Mouse (Mus musculus) hindbrain, embryonic 14.5 days (tissue): ENCODE results near the gene Pkd1. TPM values are rescaled to one million over a fixed set of nuclear protein-coding genes. Genes with fewer than 3 reads are reported as not detected.

Source experiments
- ATAC-seq: fragments of 200-750 bp; cut with Nextera tagmentation; 2 replicates; pipeline ENCODE4 v1.8.0; 2017; ENCODE audit warnings: moderate number of reproducible peaks, mild to moderate bottlenecking, moderate TSS enrichment, moderate library complexity; ENCODE audit not compliant: low FRiP score
- DNase-seq: peaks from one replicate; pipeline ENCODE4 v3.0.0-alpha.2; 2015; ENCODE audit warnings: low spot score
- H3K27ac ChIP-seq: fragments of 300-500 bp; sonication (generic); 2 replicates; pipeline ENCODE4 v1.5.1; 2014; ENCODE audit warnings: mild to moderate bottlenecking, moderate library complexity
- H3K27me3 ChIP-seq: fragments of 300-500 bp; sonication (generic); 2 replicates; pipeline ENCODE4 v1.6.1; 2014; ENCODE audit warnings: mild to moderate bottlenecking, low read length, mixed read lengths; ENCODE audit not compliant: control insufficient read depth, insufficient read depth
- H3K36me3 ChIP-seq: fragments of 300-500 bp; sonication (generic); replicated peaks from 2 replicates; pipeline ENCODE4 v1.6.1; 2014; ENCODE audit not compliant: control insufficient read depth, insufficient read depth
- H3K4me1 ChIP-seq: fragments of 300-500 bp; sonication (generic); replicated peaks from 2 replicates; pipeline ENCODE4 v1.6.1; 2014; ENCODE audit warnings: antibody characterized with exemption, low read length, mixed read lengths; ENCODE audit not compliant: control insufficient read depth, insufficient read depth
- H3K4me2 ChIP-seq: fragments of 300-500 bp; sonication (generic); replicated peaks from 2 replicates; pipeline ENCODE4 v1.6.1; 2014; ENCODE audit warnings: mild to moderate bottlenecking, moderate library complexity
- H3K4me3 ChIP-seq: fragments of 300-500 bp; sonication (generic); replicated peaks from 2 replicates; pipeline ENCODE4 v1.5.1; 2014; ENCODE audit warnings: mild to moderate bottlenecking, low read length
- H3K9ac ChIP-seq: fragments of 300-500 bp; sonication (generic); 2 replicates; pipeline ENCODE4 v1.6.1; 2014
- H3K9me3 ChIP-seq: fragments of 300-500 bp; sonication (generic); 2 replicates; pipeline ENCODE4 v1.6.1; 2016; ENCODE audit warnings: low read length; ENCODE audit not compliant: control insufficient read depth
- WGBS: fragments of 180-500 bp; shearing (Covaris S2); extraction: QIAGEN DNeasy Blood & Tissue Kit; methylation state at CpG from one replicate; pipeline ENCODE4 v1.1.7; 2014; 5-methylcytosine and 5-hydroxymethylcytosine counted together
- polyA plus RNA-seq: library from polyadenylated mRNA; unstranded; fragments of >200 nt; fragmentation: Nextera tagmentation; extraction: Ambion mirVana; gene quantifications from 2 replicates; pipeline ENCODE4 v1.2.1, GENCODE M21; 2014

The Pkd1 gene
- polyA plus RNA-seq, 1 experiment from 2014 or later = 30.4 TPM

DNA sequence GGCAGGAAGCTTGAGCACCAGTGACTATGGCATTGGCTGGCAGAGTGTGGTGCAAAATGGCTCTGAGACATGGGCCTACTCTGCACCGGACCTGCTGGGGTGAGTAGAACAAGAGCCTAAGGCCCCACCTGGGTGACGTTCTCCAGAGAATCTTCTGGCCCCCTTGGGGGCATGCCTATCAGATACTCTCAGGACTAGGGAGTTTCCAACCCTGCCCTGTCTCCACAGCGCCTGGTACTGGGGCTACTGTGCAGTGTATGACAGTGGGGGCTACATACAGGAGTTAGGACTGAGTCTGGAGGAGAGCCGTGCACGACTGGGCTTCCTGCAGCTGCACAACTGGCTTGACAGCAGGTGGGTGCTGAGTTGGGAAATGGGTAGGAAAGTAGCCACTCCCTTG, 43.6 kb downstream of the Pkd1 start:
- WGBS = 85% methylated on average over 5 of the region's 5 CpGs

DNA sequence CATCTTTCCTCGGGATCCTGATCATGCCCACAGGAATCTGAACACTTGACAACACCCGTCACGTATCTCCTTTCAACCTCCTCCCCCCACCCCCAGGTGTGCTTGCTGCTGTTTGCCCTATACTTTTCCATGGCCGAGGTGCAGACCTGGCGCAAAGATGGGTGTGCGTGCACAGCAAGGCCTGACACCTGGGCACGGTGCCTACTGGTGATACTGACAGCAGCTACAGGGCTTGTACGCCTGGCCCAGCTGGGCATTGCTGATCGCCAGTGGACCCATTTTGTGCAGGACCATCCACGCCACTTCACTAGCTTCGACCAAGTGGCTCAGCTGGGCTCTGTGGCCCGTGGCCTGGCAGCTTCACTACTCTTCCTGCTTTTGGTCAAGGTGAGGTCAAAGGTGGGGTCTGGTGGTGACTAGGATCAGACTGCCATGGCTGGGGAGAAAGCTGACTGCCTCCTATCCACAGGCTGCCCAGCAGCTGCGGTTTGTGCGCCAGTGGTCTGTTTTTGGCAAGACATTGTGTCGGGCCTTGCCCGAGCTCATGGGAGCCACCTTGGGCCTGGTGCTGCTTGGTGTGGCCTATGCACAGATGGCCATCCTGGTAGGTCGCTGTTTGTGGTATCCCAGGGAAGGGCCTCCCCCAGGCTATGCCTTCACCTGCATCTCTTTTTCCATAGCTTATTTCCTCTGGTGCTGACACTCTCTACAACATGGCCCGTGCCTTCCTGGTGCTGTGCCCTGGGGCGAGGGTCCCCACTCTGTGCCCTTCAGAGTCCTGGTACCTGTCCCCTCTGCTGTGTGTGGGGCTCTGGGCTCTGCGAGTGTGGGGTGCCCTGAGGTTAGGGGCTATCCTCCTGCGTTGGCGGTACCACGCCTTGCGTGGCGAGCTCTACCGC, 44.6 kb downstream of the Pkd1 start:
- H3K27ac ChIP-seq = no peak overlapping the region
- H3K4me1 ChIP-seq = no peaks in the 10 kb centered on the region
- peaks cover 98% of the 10 kb centered on the region for H3K36me3 ChIP-seq
- WGBS = 96% methylated on average over 26 of the region's 26 CpGs
- H3K4me3 ChIP-seq = no peak overlapping the region
- no peak overlapping the region for H3K9ac ChIP-seq
- ATAC-seq (no peak), DNase-seq (no peak)
- H3K4me2 ChIP-seq = no peak overlapping the region
- no peaks in the 10 kb centered on the region for H3K9me3 ChIP-seq
- H3K27me3 ChIP-seq = no peaks in the 10 kb centered on the region

More for the DNA sequence above, 43.6 kb downstream of the Pkd1 start:
- Histone ChIP-seq H3K4me3 (no peak overlapping the region), H3K4me2 (no peak overlapping the region), H3K27ac (no peak overlapping the region), H3K27me3 (no peaks in the 10 kb centered on the region), H3K9ac (no peak overlapping the region), H3K9me3 (no peaks in the 10 kb centered on the region), H3K4me1 (no peaks in the 10 kb centered on the region), H3K36me3 (peaks cover 95% of the 10 kb centered on the region)
- no peak for DNase-seq
- ATAC-seq = no peak

DNA sequence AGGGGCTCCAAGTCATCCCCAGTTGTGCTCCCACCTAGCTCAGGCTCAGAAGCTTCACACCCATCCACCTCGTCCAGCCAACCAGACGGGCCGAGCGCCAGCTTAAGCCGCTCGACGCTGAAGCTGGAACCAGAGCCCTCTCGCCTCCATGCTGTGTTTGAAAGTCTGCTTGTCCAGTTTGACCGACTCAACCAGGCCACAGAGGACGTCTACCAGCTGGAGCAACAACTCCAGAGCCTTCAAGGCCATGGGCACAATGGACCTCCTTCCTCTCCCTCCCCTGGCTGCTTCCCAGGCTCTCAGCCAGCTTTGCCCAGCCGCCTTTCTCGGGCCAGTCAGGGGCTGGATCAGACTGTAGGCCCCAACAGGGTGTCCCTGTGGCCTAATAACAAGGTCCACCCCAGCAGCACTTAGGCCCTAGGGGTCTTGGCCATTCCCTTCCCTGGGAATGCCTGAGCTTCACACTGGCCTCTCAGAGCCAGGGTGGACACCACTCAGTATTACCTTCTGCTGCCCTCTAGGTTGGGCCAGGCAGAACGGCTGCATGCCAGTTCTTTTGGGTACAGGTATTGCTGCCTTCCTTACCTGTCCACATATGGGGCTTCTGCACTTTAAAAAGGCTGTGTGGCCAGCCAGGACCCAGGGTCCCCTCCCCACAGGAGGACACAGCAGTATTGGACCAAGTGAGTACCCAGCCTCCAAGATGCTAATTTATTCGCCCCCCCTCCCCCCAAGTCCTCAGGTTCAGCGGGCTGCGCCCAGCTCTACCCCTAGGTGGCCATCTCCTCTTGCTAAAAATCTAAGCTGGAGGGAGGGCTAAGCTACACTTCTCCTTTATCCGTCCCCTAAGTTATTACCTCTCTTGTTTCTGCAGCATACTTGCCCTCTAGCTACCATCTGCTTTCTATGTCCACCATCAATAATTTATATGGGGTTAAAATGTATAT, 45.8 kb downstream of the Pkd1 start:
- H3K27ac ChIP-seq = no peak overlapping the region
- no peak overlapping the region for H3K9ac ChIP-seq
- peaks cover 100% of the 10 kb centered on the region for H3K36me3 ChIP-seq
- H3K4me1 ChIP-seq = no peaks in the 10 kb centered on the region
- no peak overlapping the region for H3K4me3 ChIP-seq
- no peak for DNase-seq
- no peaks in the 10 kb centered on the region for H3K27me3 ChIP-seq
- ATAC-seq = no peak
- no peak overlapping the region for H3K4me2 ChIP-seq
- 73% methylated on average over 17 of the region's 17 CpGs for WGBS
- H3K9me3 ChIP-seq = no peaks in the 10 kb centered on the region

GRCm38 (mm10) chr17:24596073-24596466, 46.4 kb downstream of the Pkd1 start:
- Histone ChIP-seq H3K9me3 (no peaks in the 10 kb centered on the region), H3K4me3 (no peak overlapping the region), H3K27me3 (no peaks in the 10 kb centered on the region), H3K4me1 (no peaks in the 10 kb centered on the region), H3K36me3 (peaks cover 100% of the 10 kb centered on the region), H3K4me2 (no peak overlapping the region), H3K9ac (no peak overlapping the region), H3K27ac (no peak overlapping the region)
- ATAC-seq (no peak), DNase-seq (no peak)
- 91% methylated on average over 5 of the region's 5 CpGs for WGBS

DNA sequence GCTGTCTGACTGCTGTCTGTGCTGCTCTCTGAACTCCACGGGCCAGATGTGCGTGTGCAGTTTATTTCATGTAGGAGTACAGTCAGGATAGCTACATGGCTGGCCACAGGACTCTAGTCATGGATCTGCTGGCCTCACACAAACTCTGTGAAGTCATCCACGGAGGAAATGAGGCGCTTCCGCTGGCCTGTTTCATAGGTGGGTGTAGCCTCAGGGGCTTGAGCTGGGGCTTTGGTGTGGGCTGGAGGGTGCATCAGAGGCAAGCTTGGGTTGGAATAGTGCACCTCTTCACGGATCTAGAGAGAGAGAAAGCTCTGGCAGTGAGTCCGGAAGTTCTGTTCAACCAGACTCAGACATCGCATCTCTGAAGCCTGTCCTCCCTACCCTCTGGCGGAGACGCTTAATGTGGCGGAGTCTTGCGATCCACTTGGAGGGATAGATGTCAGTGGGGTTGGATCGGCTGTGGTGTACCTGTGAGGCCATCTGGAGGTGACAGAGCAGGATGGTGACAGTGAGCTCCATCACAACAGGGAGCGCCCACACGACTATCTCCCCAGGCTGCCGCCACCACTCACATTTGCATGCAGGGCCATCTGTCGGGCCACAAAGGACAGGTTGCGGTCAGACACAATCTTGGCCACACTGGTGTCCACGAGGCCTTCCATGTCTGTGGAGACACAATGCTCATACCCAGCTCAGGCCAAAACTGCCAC, 47.0 kb downstream of the Pkd1 start:
- Histone ChIP-seq H3K27me3 (no peaks in the 10 kb centered on the region), H3K4me3 (no peak overlapping the region), H3K9me3 (no peaks in the 10 kb centered on the region), H3K9ac (no peak overlapping the region), H3K4me1 (no peaks in the 10 kb centered on the region), H3K27ac (no peak overlapping the region), H3K36me3 (peaks cover 100% of the 10 kb centered on the region), H3K4me2 (no peak overlapping the region)
- ATAC-seq (no peak), DNase-seq (no peak)
- WGBS = 93% methylated on average over 19 of the region's 19 CpGs

- H3K9me3 ChIP-seq = no peaks in the 10 kb centered on the region
- DNase-seq = no peak
- no peak overlapping the region for H3K9ac ChIP-seq
- peaks cover 99% of the 10 kb centered on the region for H3K36me3 ChIP-seq
- H3K4me1 ChIP-seq = no peaks in the 10 kb centered on the region
- ATAC-seq = no peak
- H3K4me3 ChIP-seq = no peak overlapping the region
- no peaks in the 10 kb centered on the region for H3K27me3 ChIP-seq
- WGBS = 98% methylated on average over 3 of the region's 3 CpGs
- no peak overlapping the region for H3K27ac ChIP-seq
- H3K4me2 ChIP-seq = no peak overlapping the region
Observed at GRCm38 (mm10) chr17:24597989-24598388, 48.4 kb downstream of the Pkd1 start.

- H3K36me3 ChIP-seq = peaks cover 97% of the 10 kb centered on the region
- ATAC-seq (no peak), DNase-seq (no peak)
- no peak overlapping the region for H3K4me3 ChIP-seq
- no peak overlapping the region for H3K27ac ChIP-seq
- H3K9ac ChIP-seq = no peak overlapping the region
- H3K4me1 ChIP-seq = no peaks in the 10 kb centered on the region
- no peaks in the 10 kb centered on the region for H3K27me3 ChIP-seq
- H3K4me2 ChIP-seq = no peak overlapping the region
- H3K9me3 ChIP-seq = no peaks in the 10 kb centered on the region
- WGBS = 93% methylated on average over 4 of the region's 4 CpGs
Observed at GRCm38 (mm10) chr17:24600502-24600901, 50.9 kb downstream of the Pkd1 start.

DNA sequence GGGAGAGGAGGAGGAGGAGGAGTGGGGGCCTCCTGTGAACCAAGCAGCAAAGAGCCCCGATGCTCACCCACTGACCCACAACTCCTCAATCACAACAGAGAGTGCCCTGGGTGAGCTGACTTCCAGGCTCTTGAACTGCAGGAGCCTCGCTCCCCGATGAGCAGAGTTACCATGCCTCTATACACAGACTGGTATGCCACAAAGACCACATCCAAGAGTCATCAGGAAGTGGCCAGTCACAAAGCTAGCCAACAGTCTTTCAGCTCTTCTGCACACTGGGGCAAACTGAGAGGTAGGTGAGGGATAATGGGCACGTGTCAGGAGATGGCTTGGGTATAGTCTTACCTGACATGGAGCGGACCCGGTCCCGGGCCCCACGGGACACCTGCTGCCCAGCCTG, 54.3 kb downstream of the Pkd1 start:
- H3K4me1 ChIP-seq = no peaks in the 10 kb centered on the region
- H3K27ac ChIP-seq = no peak overlapping the region

GRCm38 (mm10) chr17:24604557-24604956, 54.9 kb downstream of the Pkd1 start:
- Histone ChIP-seq H3K9me3 (no peaks in the 10 kb centered on the region), H3K27ac (no peak overlapping the region), H3K4me1 (no peaks in the 10 kb centered on the region), H3K4me3 (no peak overlapping the region), H3K4me2 (no peak overlapping the region), H3K36me3 (peaks cover 91% of the 10 kb centered on the region), H3K27me3 (no peaks in the 10 kb centered on the region), H3K9ac (no peak overlapping the region)
- DNase-seq = no peak
- WGBS = 93% methylated on average over 3 of the region's 3 CpGs
- ATAC-seq = no peak

More for the DNA sequence above, 54.3 kb downstream of the Pkd1 start:
- no peak for ATAC-seq
- DNase-seq = no peak
- 92% methylated on average over 8 of the region's 8 CpGs for WGBS
- Histone ChIP-seq H3K9ac (no peak overlapping the region), H3K4me2 (no peak overlapping the region), H3K27me3 (no peaks in the 10 kb centered on the region), H3K4me3 (no peak overlapping the region), H3K9me3 (no peaks in the 10 kb centered on the region), H3K36me3 (peaks cover 96% of the 10 kb centered on the region)
